Mouse (Mus musculus): ENCODE data around the gene Cxcl3. TPM values are rescaled to one million over a fixed set of nuclear protein-coding genes. Genes with fewer than 3 reads are reported as not detected.
A peak's percentile ranks its signal among the peaks of the same experiment; 100 is the strongest.

The Cxcl3 gene
- total and polyA plus RNA-seq, 2 experiments, result not detected

GRCm38 (mm10) chr5:90771369-90771768, 14.5 kb upstream of the Cxcl3 start:
- Histone ChIP-seq H3K9ac (ENCODE audit: low read depth, low read length) (no peak overlapping the region), H3K4me3 (ENCODE audit: insufficient read depth, low read depth, low read length) (no peak overlapping the region), H3K4me1 (ENCODE audit: control insufficient read depth, insufficient read depth, low read length) (0 out of 2 replicates have a peak, but pooled peaks cover 4% of the 10 kb centered on the region), H3K27ac (replicated peaks; ENCODE audit: insufficient read depth, low read depth, low read length) (no peak overlapping the region), H3K27me3 (ENCODE audit: control insufficient read depth, insufficient read depth, low read length) (no peaks in the 10 kb centered on the region), H3K36me3 (ENCODE audit: control insufficient read depth, insufficient read depth, low read length) (no peaks in the 10 kb centered on the region), H3K79me2 (ENCODE audit: control insufficient read depth, insufficient read depth, low read length) (no peaks in the 10 kb centered on the region)
- TF ChIP-seq POLR2A (IDR thresholded peaks at IDR 0.05; ENCODE audit: extremely low read depth, insufficient read depth, low read length), result no peak
- no peak for TF ChIP-seq CTCF (IDR thresholded peaks at IDR 0.05; ENCODE audit: low read depth, low read length)
- no peak for DNase-seq (ENCODE audit: extremely low read depth, low read depth, low spot score)
- WGBS, result 70% methylated on average over 3 of the region's 3 CpGs

GRCm38 (mm10) chr5:90771880-90772653, 13.8 kb upstream of the Cxcl3 start, which contains the start of gene Pf4:
TSS of gene Pf4 (plus strand) at chr5:90772435.
- TF ChIP-seq POLR2A (IDR thresholded peaks at IDR 0.05; ENCODE audit: extremely low read depth, insufficient read depth, low read length) (no peak), CTCF (IDR thresholded peaks at IDR 0.05; ENCODE audit: low read depth, low read length) (no peak)
- no peak within 1 kb of the TSS; the same call in 1 of the 2 replicates for H3K4me3 ChIP-seq (ENCODE audit: insufficient read depth, low read depth, low read length)
- no peak within 1 kb of the TSS for H3K27ac ChIP-seq (replicated peaks; ENCODE audit: insufficient read depth, low read depth, low read length)
- 72% methylated on average over 16 of the region's 16 CpGs for WGBS
- H3K4me1 ChIP-seq (ENCODE audit: control insufficient read depth, insufficient read depth, low read length), result 0 out of 2 replicates have a peak, but pooled peaks cover 4% of the 10 kb centered on the region
- no peak within 1 kb of the TSS for H3K9ac ChIP-seq (ENCODE audit: low read depth, low read length)
- no peaks in the 10 kb centered on the region for H3K27me3 ChIP-seq (ENCODE audit: control insufficient read depth, insufficient read depth, low read length)
- DNase-seq (ENCODE audit: extremely low read depth, low read depth, low spot score), result peak; percentile 41
- no peaks in the 10 kb centered on the region for H3K79me2 ChIP-seq (ENCODE audit: control insufficient read depth, insufficient read depth, low read length)
- no peaks in the 10 kb centered on the region for H3K36me3 ChIP-seq (ENCODE audit: control insufficient read depth, insufficient read depth, low read length)

GRCm38 (mm10) chr5:90775562-90775961, 10.3 kb upstream of the Cxcl3 start:
- Histone ChIP-seq H3K79me2 (ENCODE audit: control insufficient read depth, insufficient read depth, low read length) (no peaks in the 10 kb centered on the region), H3K27me3 (ENCODE audit: control insufficient read depth, insufficient read depth, low read length) (no peaks in the 10 kb centered on the region), H3K36me3 (ENCODE audit: control insufficient read depth, insufficient read depth, low read length) (no peaks in the 10 kb centered on the region), H3K4me1 (ENCODE audit: control insufficient read depth, insufficient read depth, low read length) (0 out of 2 replicates have a peak, but pooled peaks cover 4% of the 10 kb centered on the region), H3K9ac (ENCODE audit: low read depth, low read length) (no peak overlapping the region), H3K27ac (replicated peaks; ENCODE audit: insufficient read depth, low read depth, low read length) (no peak overlapping the region), H3K4me3 (ENCODE audit: insufficient read depth, low read depth, low read length) (no peak overlapping the region)
- no peak for DNase-seq (ENCODE audit: extremely low read depth, low read depth, low spot score)
- 83% methylated on average over 5 of the region's 5 CpGs for WGBS
- TF ChIP-seq CTCF (IDR thresholded peaks at IDR 0.05; ENCODE audit: low read depth, low read length) (no peak), POLR2A (IDR thresholded peaks at IDR 0.05; ENCODE audit: extremely low read depth, insufficient read depth, low read length) (no peak)

GRCm38 (mm10) chr5:90777621-90778020, 8.3 kb upstream of the Cxcl3 start:
- no peak for DNase-seq (ENCODE audit: extremely low read depth, low read depth, low spot score)
- WGBS, result 92% methylated on average over 10 of the region's 10 CpGs
- TF ChIP-seq CTCF (IDR thresholded peaks at IDR 0.05; ENCODE audit: low read depth, low read length) (no peak), POLR2A (IDR thresholded peaks at IDR 0.05; ENCODE audit: extremely low read depth, insufficient read depth, low read length) (no peak)
- no peaks in the 10 kb centered on the region for H3K79me2 ChIP-seq (ENCODE audit: control insufficient read depth, insufficient read depth, low read length)
- H3K36me3 ChIP-seq (ENCODE audit: control insufficient read depth, insufficient read depth, low read length), result no peaks in the 10 kb centered on the region
- no peaks in the 10 kb centered on the region for H3K27me3 ChIP-seq (ENCODE audit: control insufficient read depth, insufficient read depth, low read length)
- no peak overlapping the region for H3K4me3 ChIP-seq (ENCODE audit: insufficient read depth, low read depth, low read length)
- no peak overlapping the region for H3K27ac ChIP-seq (replicated peaks; ENCODE audit: insufficient read depth, low read depth, low read length)
- H3K4me1 ChIP-seq (ENCODE audit: control insufficient read depth, insufficient read depth, low read length), result 0 out of 2 replicates have a peak, but pooled peaks cover 3% of the 10 kb centered on the region
- no peak overlapping the region for H3K9ac ChIP-seq (ENCODE audit: low read depth, low read length)

GRCm38 (mm10) chr5:90778856-90779255, 7.0 kb upstream of the Cxcl3 start:
- WGBS, result 83% methylated on average over 6 of the region's 6 CpGs

GRCm38 (mm10) chr5:90783697-90784096, 2.2 kb upstream of the Cxcl3 start:
- Histone ChIP-seq H3K4me3 (ENCODE audit: insufficient read depth, low read depth, low read length) (no peak overlapping the region), H3K9ac (ENCODE audit: low read depth, low read length) (no peak overlapping the region), H3K4me1 (ENCODE audit: control insufficient read depth, insufficient read depth, low read length) (no peaks in the 10 kb centered on the region), H3K36me3 (ENCODE audit: control insufficient read depth, insufficient read depth, low read length) (no peaks in the 10 kb centered on the region), H3K27ac (replicated peaks; ENCODE audit: insufficient read depth, low read depth, low read length) (no peak overlapping the region), H3K79me2 (ENCODE audit: control insufficient read depth, insufficient read depth, low read length) (no peaks in the 10 kb centered on the region), H3K27me3 (ENCODE audit: control insufficient read depth, insufficient read depth, low read length) (no peaks in the 10 kb centered on the region)
- WGBS, result 84% methylated on average over 3 of the region's 3 CpGs
- DNase-seq (ENCODE audit: extremely low read depth, low read depth, low spot score), result no peak
- TF ChIP-seq CTCF (IDR thresholded peaks at IDR 0.05; ENCODE audit: low read depth, low read length), result no peak
- TF ChIP-seq POLR2A (IDR thresholded peaks at IDR 0.05; ENCODE audit: extremely low read depth, insufficient read depth, low read length), result no peak

More at GRCm38 (mm10) chr5:90778856-90779255, 7.0 kb upstream of the Cxcl3 start:
- Histone ChIP-seq H3K79me2 (ENCODE audit: control insufficient read depth, insufficient read depth, low read length) (no peaks in the 10 kb centered on the region), H3K9ac (ENCODE audit: low read depth, low read length) (no peak overlapping the region), H3K27me3 (ENCODE audit: control insufficient read depth, insufficient read depth, low read length) (no peaks in the 10 kb centered on the region), H3K27ac (replicated peaks; ENCODE audit: insufficient read depth, low read depth, low read length) (no peak overlapping the region), H3K4me1 (ENCODE audit: control insufficient read depth, insufficient read depth, low read length) (no peaks in the 10 kb centered on the region), H3K4me3 (ENCODE audit: insufficient read depth, low read depth, low read length) (no peak overlapping the region), H3K36me3 (ENCODE audit: control insufficient read depth, insufficient read depth, low read length) (no peaks in the 10 kb centered on the region)
- no peak for DNase-seq (ENCODE audit: extremely low read depth, low read depth, low spot score)
- TF ChIP-seq POLR2A (IDR thresholded peaks at IDR 0.05; ENCODE audit: extremely low read depth, insufficient read depth, low read length) (no peak), CTCF (IDR thresholded peaks at IDR 0.05; ENCODE audit: low read depth, low read length) (no peak)
